Mouse (Mus musculus) neural tube, embryonic 11.5 days (tissue): ENCODE results near the gene Tcea3. TPM values are rescaled to one million over a fixed set of nuclear protein-coding genes. Genes with fewer than 3 reads are reported as not detected.

ENCODE experiments used
- ATAC-seq: fragments of 200-750 bp; cut with Nextera tagmentation; 2 replicates; pipeline ENCODE4 v1.8.0; 2017; ENCODE audit warnings: moderate number of reproducible peaks, mild to moderate bottlenecking, moderate TSS enrichment, moderate library complexity; ENCODE audit not compliant: insufficient read depth, low FRiP score, low TSS enrichment
- DNase-seq: peaks from one replicate; pipeline ENCODE4 v3.0.0-alpha.2; 2015; ENCODE audit warnings: low spot score
- H3K27ac ChIP-seq: fragments of 300-500 bp; sonication (generic); 2 replicates; pipeline ENCODE4 v1.5.1; 2014; ENCODE audit warnings: low read depth, mild to moderate bottlenecking, low read length
- H3K27me3 ChIP-seq: fragments of 300-500 bp; sonication (generic); 2 replicates; pipeline ENCODE4 v1.6.1; 2014; ENCODE audit warnings: mild to moderate bottlenecking, low read length, mixed read lengths; ENCODE audit not compliant: control insufficient read depth, insufficient read depth
- H3K36me3 ChIP-seq: fragments of 300-500 bp; sonication (generic); 2 replicates; pipeline ENCODE4 v1.6.1; 2014; ENCODE audit warnings: mild to moderate bottlenecking, low read length, moderate library complexity, mixed read lengths; ENCODE audit not compliant: control insufficient read depth, insufficient read depth
- H3K4me1 ChIP-seq: fragments of 300-500 bp; sonication (generic); 2 replicates; pipeline ENCODE4 v1.6.1; 2014; ENCODE audit warnings: low read length, mixed read lengths; ENCODE audit not compliant: control insufficient read depth, insufficient read depth
- H3K4me2 ChIP-seq: fragments of 300-500 bp; sonication (generic); 2 replicates; pipeline ENCODE4 v1.6.1; 2014; ENCODE audit warnings: low read depth, mild to moderate bottlenecking, moderate library complexity
- H3K4me3 ChIP-seq: fragments of 300-500 bp; sonication (generic); 2 replicates; pipeline ENCODE4 v1.5.1; 2014; ENCODE audit warnings: low read depth, low read length
- H3K9ac ChIP-seq: fragments of 300-500 bp; sonication (generic); 2 replicates; pipeline ENCODE4 v1.6.1; 2014; ENCODE audit warnings: mild to moderate bottlenecking, low read length
- H3K9me3 ChIP-seq: fragments of 300-500 bp; sonication (generic); 2 replicates; pipeline ENCODE4 v1.6.1; 2016; ENCODE audit warnings: low read length; ENCODE audit not compliant: control insufficient read depth
- WGBS: fragments of 180-500 bp; shearing (Covaris S2); extraction: QIAGEN DNeasy Blood & Tissue Kit; methylation state at CpG from one replicate; pipeline ENCODE4 v1.1.7; 2014; 5-methylcytosine and 5-hydroxymethylcytosine counted together
- polyA plus RNA-seq: library from polyadenylated mRNA; unstranded; fragments of >200 nt; fragmentation: Nextera tagmentation; extraction: Ambion mirVana; gene quantifications from 2 replicates; pipeline ENCODE4 v1.2.1, GENCODE M21; 2014

Tcea3 gene
- polyA plus RNA-seq, result 6.5 and 7.4 TPM in 2 replicates

GRCm38 (mm10) chr4:136247729-136248463 lies at the start of gene Tcea3:
TSS of gene Tcea3 (plus strand) at chr4:136247729.
- Histone ChIP-seq H3K4me1 (peaks cover 31% of the 10 kb centered on the region), H3K4me2 (peak within 1 kb of the TSS; percentile 90), H3K4me3 (peak within 1 kb of the TSS; percentile 33), H3K9ac (peak within 1 kb of the TSS; percentile 36; the same call in 1 of the 2 replicates), H3K27me3 (peaks cover 43% of the 10 kb centered on the region), H3K27ac (no peak within 1 kb of the TSS), H3K9me3 (no peaks in the 10 kb centered on the region), H3K36me3 (0 out of 2 replicates have a peak, but pooled peaks cover 2% of the 10 kb centered on the region)
- under 1% methylated on average over 46 of the region's 46 CpGs for whole genome bisulfite sequencing
- DNase-seq, result peak; percentile 45
- no peak for ATAC-seq

GRCm38 (mm10) chr4:136198846-136199245 lies 48.7 kb upstream of the Tcea3 start:
- no peak overlapping the region for H3K9ac ChIP-seq
- H3K4me3 ChIP-seq, result no peak overlapping the region
- H3K4me2 ChIP-seq, result no peak overlapping the region
- ATAC-seq (no peak), DNase-seq (no peak)
- no peaks in the 10 kb centered on the region for H3K27me3 ChIP-seq
- no peak overlapping the region for H3K27ac ChIP-seq
- no peaks in the 10 kb centered on the region for H3K9me3 ChIP-seq
- no peaks in the 10 kb centered on the region for H3K4me1 ChIP-seq
- 76% methylated on average over 7 of the region's 7 CpGs for WGBS
- H3K36me3 ChIP-seq, result no peaks in the 10 kb centered on the region

GRCm38 (mm10) chr4:136199562-136200292 lies 47.8 kb upstream of the Tcea3 start:
- H3K9ac ChIP-seq, result no peak overlapping the region
- H3K4me3 ChIP-seq, result no peak overlapping the region
- H3K36me3 ChIP-seq, result no peaks in the 10 kb centered on the region
- DNase-seq (peak; percentile 59), ATAC-seq (no peak)
- H3K9me3 ChIP-seq, result no peaks in the 10 kb centered on the region
- WGBS, result 33% methylated on average over 9 of the region's 9 CpGs
- H3K27ac ChIP-seq, result no peak overlapping the region
- no peaks in the 10 kb centered on the region for H3K27me3 ChIP-seq
- H3K4me1 ChIP-seq, result no peaks in the 10 kb centered on the region
- no peak overlapping the region for H3K4me2 ChIP-seq

- no peak for ATAC-seq
- WGBS, result 8% methylated on average over 9 of the region's 9 CpGs
- no peaks in the 10 kb centered on the region for H3K27me3 ChIP-seq
- peaks cover 14% of the 10 kb centered on the region for H3K4me1 ChIP-seq
- DNase-seq, result peak; percentile 88
- no peaks in the 10 kb centered on the region for H3K36me3 ChIP-seq
- no peak overlapping the region for H3K27ac ChIP-seq
- H3K4me2 ChIP-seq, result no peak overlapping the region
- H3K9ac ChIP-seq, result no peak overlapping the region
- H3K9me3 ChIP-seq, result no peaks in the 10 kb centered on the region
- H3K4me3 ChIP-seq, result no peak overlapping the region
Observed at GRCm38 (mm10) chr4:136202509-136202908, 45.0 kb upstream of the Tcea3 start.

- WGBS, result 75% methylated on average over 2 of the region's 2 CpGs
- Histone ChIP-seq H3K4me1 (peaks cover 14% of the 10 kb centered on the region), H3K27me3 (no peaks in the 10 kb centered on the region)
Observed at GRCm38 (mm10) chr4:136204775-136205174, 42.8 kb upstream of the Tcea3 start.

GRCm38 (mm10) chr4:136206033-136206893 lies 41.3 kb upstream of the Tcea3 start, which contains the start of gene Asap3:
TSS of gene Asap3 (plus strand) at chr4:136206365.
- ATAC-seq, result peak; percentile 89
- Histone ChIP-seq H3K9ac (peak within 1 kb of the TSS; percentile 74), H3K4me2 (peak within 1 kb of the TSS; percentile 95), H3K4me3 (peak within 1 kb of the TSS; percentile 59), H3K9me3 (no peaks in the 10 kb centered on the region), H3K27me3 (no peaks in the 10 kb centered on the region), H3K4me1 (peaks cover 14% of the 10 kb centered on the region), H3K27ac (0 out of 2 replicates have a peak within 1 kb of the TSS, but pooled peaks have one; percentile 39), H3K36me3 (no peaks in the 10 kb centered on the region)
- WGBS, result under 1% methylated on average over 53 of the region's 54 CpGs
- DNase-seq, result peak; percentile 99

More at GRCm38 (mm10) chr4:136204775-136205174, 42.8 kb upstream of the Tcea3 start:
- Histone ChIP-seq H3K36me3 (no peaks in the 10 kb centered on the region), H3K4me2 (no peak overlapping the region), H3K27ac (no peak overlapping the region), H3K4me3 (no peak overlapping the region), H3K9ac (no peak overlapping the region), H3K9me3 (no peaks in the 10 kb centered on the region)
- ATAC-seq (no peak), DNase-seq (no peak)

GRCm38 (mm10) chr4:136206943-136207342 lies 40.6 kb upstream of the Tcea3 start:
- ATAC-seq (no peak; the same call in 1 of the 2 replicates), DNase-seq (no peak)
- Histone ChIP-seq H3K4me3 (peak overlapping the region; percentile 59), H3K9me3 (no peaks in the 10 kb centered on the region), H3K4me2 (peak overlapping the region; percentile 95), H3K4me1 (peaks cover 14% of the 10 kb centered on the region), H3K9ac (peak overlapping the region; percentile 74), H3K27ac (0 out of 2 replicates have a peak overlapping the region, but pooled peaks have one; percentile 35), H3K27me3 (no peaks in the 10 kb centered on the region), H3K36me3 (no peaks in the 10 kb centered on the region)
- under 1% methylated on average over 6 of the region's 6 CpGs for WGBS

- H3K36me3 ChIP-seq, result no peaks in the 10 kb centered on the region
- peaks cover 11% of the 10 kb centered on the region for H3K4me1 ChIP-seq
- ATAC-seq (no peak), DNase-seq (no peak)
- no peak overlapping the region for H3K27ac ChIP-seq
- WGBS, result 80% methylated on average over 9 of the region's 9 CpGs
- H3K9ac ChIP-seq, result no peak overlapping the region
- no peak overlapping the region for H3K4me2 ChIP-seq
- H3K9me3 ChIP-seq, result no peaks in the 10 kb centered on the region
- no peak overlapping the region for H3K4me3 ChIP-seq
- H3K27me3 ChIP-seq, result no peaks in the 10 kb centered on the region
Observed at GRCm38 (mm10) chr4:136210931-136211330, 36.6 kb upstream of the Tcea3 start.
